Mouse (Mus musculus) regulatory T cell (primary cell): ENCODE results near the gene 1700001P01Rik.

Experiments used
- in situ Hi-C: fragments of 300-600 bp; cut with MboI, MseI; formaldehyde crosslinking; loops from one replicate; pipeline ENCODE4 v1.15.1; 2025; ENCODE audit warnings: high pct_unique_total_duplicates

Gene 1700001P01Rik

DNA sequence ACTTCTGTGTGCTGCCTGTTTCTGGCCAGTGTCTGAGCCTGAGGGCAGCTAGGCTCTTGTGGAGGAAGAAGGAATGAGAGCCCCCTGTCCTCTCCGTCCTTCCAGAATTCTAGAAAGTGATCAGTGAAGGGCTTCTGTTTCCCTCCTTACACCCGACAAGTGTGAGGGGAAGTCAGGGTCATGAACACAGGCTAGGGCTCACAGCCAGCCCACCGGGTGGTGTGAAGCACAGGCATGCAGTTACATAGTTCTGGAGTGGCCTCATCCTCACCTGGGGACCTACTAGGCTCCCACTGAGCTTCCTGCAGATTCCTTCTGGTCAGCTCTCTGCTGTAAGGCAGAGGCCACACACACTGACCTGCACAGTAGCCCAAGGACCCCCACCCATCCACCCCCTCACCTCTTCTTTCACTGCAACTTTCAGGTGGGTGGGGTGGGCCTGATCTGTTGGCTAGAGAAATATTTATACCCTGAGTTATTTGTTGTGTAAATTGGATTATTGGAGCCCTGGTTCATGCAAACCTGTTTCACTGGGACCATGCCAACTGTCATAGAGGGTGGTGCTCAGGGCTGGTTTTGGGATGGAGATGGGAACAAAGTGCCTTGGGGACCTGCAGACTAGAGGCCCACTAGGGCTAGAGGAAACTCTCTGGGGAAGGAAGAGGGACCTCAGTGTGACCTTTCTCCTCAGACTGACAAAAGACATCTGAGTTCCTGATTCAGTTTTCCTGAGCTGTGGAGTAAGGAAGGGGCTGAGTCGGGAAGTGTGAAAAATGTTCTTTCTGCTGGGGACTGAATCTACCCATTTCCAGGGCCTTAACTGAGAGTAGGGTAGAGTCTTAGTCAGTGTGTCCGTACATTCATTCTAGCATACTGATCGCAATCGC, 33.8 kb upstream of the 1700001P01Rik start:
- in situ Hi-C loops = no loop called here

DNA sequence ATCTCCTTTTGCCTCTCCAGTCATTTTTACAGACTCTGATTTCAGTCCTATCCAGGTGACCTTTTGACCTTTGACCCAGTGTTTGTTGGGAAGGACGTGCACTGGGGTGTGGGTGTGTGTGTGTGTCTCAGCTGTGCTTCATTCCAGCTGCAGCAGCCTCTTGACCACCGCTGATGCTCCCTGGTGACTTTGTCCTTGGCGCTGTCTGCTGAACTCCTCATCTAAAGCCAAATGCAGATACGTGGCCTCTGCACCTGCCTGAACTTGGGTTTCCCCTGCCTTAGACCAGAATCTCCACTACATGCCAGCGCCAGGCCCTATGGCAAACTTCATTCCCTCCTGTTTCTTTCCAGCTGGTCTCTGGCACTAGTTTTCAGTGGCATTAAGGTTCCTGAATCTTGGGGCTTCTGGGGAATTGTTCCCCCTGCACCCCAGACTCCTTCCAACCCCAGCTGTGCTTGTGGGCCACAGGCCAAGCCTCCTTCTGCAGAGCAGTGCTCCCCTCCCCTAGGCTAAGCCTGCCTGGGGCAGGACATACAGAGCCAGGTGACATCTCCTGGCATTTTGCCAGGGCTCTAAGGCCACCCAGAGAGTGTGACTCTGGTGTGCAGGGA, 33.0 kb upstream of the 1700001P01Rik start:
- in situ Hi-C loops = no loop called here

DNA sequence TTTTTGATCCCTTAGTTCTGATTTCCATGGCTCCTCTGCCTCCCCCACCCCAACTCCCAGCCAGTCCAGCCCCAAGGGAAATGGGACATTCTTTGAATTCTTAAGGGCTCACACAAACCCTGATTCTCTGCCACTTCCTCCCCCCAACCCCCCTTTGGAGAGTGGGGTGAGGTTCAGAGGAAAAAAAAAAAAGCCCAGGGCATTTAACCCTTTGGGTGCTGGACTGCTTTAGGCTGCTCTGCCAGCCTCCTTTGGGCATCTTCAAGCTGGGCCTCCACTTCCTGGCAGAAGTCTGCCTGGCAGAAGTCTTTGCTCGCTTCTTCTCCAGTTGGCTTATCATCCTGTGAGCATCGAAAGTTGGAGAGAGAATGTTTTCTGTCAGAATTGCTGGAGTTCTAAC, 32.4 kb upstream of the 1700001P01Rik start:
- in situ Hi-C loops = no loop called here

DNA sequence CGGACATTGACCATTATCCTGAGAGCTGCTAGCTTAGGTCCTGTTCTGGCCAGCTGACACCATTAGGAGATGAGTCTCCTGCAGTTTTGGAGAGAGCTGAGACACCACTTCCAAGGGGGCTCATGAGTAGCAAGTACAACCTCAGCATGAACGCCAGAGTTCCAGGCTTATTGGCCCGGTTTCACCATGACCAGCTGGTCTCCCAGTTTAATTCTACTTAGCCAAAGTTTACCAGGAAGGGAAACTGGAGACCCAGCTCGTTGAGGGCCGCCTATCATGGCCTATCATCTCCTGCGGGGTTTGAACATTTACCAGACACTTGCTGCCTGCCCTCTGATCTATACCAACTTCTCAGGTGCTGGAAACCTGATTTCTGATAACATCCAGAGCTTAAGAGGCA, 31.9 kb upstream of the 1700001P01Rik start:
- in situ Hi-C loops = no loop called here

DNA sequence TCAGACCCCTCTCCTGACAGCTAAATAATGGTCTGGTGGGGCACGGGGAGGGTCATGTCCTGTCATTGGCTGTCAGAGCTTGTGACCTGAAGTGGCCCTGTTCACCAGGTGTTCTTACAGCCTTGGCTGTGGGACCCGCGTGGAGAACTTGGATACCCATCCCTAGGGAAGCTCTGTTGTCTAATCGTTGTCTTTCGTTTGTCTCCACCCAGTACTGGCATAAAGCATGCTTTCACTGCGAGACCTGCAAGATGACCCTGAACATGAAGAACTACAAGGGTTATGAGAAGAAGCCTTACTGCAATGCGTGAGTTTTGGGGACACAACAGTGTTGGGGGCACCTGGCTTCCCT, 30.9 kb upstream of the 1700001P01Rik start:
- in situ Hi-C loops = no loop called here

DNA sequence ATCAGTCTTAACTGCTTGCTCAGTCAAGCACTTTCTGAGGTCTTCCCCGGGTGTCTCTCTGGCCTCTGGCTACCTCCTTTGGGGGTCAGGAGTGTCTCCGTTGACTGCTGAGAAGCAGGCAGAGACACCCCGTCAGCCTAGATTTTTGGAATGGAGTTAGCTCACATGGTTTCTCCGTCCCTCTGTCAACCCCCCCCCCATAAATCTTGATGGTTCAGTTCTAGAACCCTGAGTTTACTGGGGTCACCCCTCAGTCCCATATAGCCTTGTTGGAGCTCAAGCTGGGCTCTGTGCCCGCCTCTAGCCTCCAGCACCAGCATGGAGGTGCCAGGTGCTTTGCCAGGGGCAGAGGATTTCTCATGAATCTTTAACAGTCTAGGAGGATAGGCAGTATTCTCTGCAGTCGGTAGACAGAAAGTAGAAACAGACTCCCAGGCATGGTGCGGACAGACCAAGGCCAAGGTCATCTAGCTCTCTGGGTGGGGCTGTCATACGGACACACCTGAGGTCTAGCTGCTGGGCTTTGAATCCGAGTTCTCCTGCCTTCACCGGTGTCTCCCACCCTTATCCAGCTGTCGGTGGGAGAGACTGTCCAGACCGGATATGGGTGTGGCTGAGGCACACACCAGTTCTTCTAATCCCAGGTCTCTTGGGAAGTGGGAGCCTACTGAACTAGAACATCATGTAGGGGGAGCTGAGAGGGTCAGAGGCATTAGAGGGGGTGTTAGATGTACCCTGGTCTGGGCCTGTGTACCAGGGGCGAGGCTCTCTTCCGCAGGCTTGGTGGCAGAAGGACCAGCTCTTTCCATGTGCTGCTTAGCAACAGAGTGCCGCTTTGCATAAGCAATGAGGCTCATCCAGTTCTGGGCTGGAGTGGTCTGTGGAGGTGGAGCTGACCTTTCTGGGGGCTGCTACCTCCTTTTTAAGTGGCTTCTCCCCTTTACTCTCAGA, 30.2 kb upstream of the 1700001P01Rik start:
- in situ Hi-C loops = no loop called here

DNA sequence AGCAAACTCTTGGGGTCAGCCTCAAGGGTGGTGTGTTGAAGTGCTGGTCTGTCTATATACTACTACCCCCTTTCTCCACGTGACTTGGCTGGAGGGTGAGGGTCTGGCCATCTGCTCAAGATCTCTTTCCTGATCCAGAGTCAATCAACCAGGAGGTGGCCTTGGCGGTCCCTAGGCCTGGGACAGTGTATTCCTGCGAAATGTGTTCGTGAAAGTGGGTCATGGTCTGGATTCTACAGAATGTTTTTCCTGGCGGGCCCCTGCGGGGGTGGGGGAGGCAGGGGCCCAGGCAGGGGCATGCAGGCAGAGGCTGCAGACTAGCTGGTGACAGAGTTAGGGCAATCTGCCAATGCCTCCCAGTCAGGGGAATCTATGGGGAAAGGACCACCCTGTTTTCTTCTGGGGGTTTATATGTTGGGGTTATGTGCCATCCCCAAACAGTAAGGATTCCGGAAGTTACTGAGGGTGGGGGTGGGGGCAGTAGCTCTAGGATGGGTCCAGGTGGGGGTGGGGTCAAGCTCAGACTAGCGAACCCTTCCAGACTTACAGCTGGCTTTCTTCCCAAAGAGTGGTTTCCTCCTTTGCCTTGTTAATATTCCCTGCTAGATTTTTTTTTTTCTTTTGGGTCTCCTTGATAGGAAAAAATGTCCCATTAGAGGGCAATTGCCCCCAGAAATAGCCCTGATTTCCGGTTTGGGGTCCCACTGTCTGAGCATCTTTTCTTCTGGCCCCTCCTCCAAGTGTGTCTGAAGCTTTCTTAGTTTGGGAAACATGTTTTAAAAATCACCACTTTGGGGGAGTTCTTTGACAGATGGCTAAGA, 29.3 kb upstream of the 1700001P01Rik start:
- in situ Hi-C loops = loop anchor here (5.0 kb wide), 1 partner anchor 37 kb away; the partner anchor contains the start of gene B230217C12Rik

DNA sequence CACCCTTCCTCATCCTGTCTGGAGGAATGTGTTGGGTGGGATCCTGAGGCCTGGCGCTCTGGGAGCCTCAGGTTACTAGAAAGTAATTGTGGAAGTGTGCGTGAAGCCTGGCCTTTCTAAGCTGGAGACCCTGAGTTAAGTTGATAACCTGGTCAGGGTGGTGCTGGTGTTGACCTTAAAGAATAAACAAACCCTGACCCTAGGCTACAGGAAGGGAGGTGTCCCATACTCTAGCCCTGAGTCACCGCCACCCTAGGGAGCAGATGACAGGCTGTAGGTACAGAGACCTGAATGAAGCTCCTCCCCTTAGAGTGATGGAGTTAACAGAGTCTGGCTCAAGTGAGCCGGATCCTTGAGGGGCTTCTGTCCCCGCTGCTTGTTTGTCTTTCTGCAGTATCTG, 28.1 kb upstream of the 1700001P01Rik start:
- in situ Hi-C loops = loop anchor here (5.0 kb wide), 1 partner anchor 38 kb away; the partner anchor contains the start of gene B230217C12Rik

DNA sequence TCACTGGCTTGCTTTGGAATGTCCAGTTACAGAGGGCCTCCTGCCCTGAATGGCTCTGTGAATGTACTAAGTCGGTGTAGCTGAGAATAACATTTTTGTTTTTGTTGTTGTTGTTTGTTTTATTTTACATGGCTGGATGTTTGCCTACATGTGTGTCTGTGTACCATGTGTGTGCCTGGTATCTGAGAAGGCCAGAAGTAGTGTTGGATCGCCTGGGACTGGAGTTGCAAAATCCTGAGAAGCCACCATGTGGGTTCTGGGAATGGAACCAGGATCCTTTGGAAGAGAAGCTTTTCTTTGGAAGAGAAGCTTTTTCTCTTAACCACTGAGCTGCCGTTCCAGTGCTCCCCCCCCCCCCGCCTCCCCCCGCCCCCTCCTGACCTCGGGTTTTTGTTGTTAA, 26.8 kb upstream of the 1700001P01Rik start:
- in situ Hi-C loops = loop anchor here (5.0 kb wide), 1 partner anchor 40 kb away; the partner anchor contains the start of gene B230217C12Rik

DNA sequence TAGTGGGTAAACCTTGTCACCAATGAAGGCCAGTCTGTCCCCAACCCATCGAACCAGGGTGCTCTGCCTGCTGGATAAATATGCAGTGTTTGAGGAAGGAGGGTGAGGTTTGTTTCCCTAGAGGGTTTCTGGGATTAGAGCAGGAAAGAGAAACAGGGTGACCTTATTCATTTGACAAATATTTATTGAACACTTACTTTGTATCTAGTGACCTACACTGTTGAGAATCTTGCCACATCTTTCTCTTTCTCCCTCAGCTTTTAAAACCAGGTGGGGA, 26.4 kb upstream of the 1700001P01Rik start:
- in situ Hi-C loops = loop anchor here (5.0 kb wide), 1 partner anchor 40 kb away; the partner anchor contains the start of gene B230217C12Rik

DNA sequence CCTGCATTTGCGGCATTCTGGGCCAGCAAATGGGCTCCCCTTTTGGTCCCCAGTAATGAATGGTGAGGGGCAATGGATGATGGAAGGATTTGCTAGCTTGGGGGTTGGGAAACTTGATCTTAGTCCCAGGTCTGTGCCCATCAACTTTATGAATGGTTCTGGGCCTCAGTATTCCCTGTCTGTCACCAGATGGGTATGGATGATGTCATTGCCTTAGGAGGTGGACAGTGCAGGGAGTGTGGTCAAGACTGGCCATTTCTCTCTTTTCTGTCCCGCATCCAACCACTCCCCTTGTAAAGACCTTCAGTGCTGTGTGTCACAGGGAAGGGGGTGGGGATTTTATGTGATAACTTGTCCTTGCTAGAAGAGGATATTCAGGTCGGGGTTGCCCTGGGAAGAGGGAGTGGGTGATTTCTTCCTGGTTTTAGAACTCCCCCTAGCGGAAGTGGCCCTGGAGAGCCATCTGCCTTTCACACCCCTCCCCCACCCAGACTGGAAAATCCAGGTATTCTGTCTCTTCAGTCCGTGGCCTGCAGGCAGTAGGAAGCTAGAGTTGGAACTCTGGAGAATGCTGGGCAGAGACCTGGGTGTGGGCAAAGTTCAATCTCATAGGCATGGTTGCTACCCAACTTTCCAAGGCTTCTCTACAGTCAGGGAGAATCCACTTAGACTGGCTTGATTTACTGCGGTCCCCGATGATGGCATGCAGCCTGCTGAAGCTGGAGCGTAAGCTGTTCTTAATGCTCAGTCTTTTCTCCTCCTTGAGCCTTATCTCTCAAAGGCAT, 25.9 kb upstream of the 1700001P01Rik start:
- in situ Hi-C loops = loop anchor here (5.0 kb wide), 1 partner anchor 41 kb away; the partner anchor contains the start of gene B230217C12Rik

DNA sequence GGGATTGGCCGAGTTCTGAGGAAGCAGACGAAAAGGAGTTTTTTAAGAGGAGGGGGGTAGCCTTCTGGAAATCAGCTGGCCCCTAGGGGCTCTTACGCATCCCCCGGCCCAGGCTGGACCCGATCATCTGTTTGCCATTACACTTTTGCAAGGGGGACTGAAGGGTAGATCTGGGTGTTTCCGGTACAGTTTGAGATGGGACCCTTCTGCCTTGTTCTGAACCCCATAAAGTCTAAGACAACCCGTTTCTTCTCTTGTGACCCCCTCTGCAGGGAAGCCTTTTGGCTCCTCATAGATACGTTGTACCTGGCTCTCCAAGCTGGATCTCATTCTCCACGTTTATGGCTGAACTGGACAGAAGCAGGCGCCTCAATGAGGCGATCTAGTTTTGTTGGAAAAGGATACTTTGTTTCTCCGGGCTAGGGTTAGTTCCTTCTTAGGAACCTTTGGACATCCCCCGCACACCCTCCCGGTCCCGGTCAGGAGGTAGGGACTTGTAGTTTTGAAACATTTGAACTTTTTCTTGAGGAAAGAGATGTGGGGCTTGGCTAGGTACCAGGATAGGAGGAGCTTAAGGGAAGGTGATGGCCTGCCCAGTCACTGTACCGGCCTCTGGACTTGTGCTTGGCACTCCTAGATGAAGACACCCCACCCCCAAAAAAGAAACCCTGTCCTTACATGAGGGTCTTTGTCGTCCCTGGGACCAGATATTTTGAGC, 25.1 kb upstream of the 1700001P01Rik start:
- in situ Hi-C loops = loop anchor here (5.0 kb wide), 1 partner anchor 41 kb away; the partner anchor contains the start of gene B230217C12Rik

DNA sequence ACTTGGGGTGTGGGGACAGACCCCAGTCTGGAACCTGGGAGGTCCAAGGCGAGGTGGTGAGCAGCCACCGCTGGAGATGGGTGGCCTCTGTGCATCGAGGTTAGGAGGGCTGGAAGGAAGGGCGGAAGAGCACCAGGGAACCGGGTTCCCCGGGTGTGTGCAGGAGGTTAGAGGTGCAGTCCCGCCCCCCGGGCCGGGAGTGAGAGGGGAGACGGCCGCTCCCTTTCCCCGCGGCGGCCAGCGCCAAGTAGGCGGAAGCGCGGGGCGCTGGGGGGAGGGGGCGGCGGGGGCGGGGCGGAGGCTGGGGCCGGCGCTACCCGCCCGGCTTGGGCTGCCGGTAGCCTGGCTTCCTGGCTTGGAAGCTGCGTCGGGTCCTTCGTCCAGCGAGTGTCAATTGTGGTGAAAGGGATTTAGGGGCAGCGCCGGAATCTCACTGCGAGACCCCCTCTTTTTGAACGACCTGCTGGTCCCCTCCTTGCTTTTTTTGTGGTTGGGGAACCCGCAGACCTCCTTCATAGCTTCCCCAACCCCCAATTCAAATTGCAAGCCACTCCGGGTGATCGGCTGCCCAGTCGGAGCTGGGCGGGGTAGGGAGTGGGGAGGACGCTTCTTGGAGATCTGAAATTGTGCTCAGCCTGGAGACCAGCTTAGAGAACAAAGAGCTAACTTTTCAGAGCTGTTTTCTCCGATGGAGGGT, 24.4 kb upstream of the 1700001P01Rik start:
- in situ Hi-C loops = loop anchor here (5.0 to 25.0 kb wide), 3 partner anchors 42 to 187 kb away; partner anchors contain the start of genes Arl5c, B230217C12Rik, Pip4k2b and Plxdc1

DNA sequence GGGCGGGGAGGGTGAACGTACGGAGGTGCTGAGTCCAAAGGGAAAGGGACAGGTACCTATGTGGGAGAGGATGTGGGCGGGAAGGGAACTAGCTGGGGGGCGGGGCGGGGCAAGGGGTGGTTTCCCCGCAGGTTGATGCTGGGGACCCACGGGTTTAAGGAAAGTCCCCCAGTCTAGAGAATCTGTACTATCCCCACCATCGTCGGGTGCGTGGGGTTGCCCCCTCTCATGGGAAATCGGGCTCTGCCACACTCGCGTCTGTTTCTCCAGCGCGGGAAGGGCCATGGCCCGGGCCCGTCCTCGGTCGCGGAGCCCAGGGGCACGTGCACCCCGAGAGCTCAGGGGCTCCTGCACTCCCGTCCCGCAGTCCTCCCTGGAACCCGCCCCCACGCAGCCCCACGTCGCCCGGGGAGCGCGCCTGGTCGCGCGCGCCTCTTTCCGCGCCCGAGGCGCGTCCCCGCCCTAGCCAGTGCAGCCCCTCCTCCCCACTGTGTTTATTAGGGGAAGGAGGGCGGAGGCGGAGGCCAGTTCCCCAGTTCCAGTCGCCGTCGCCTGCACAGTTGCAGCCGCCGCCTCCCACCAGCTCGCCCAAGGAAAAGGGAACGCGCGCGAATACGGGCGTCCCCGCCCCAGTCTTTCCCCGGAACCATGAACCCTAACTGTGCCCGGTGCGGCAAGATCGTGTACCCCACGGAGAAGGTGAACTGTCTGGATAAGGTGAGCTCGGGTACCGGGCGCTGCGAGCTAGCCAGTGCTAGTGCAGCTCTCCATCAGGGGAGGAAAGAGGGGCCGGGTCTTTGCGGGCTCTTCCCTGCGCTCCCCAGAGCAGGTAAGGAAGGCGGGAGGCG, 23.7 kb upstream of the 1700001P01Rik start:
- in situ Hi-C loops = loop anchor here (5.0 to 25.0 kb wide), 2 partner anchors 57 to 188 kb away; partner anchors contain the start of genes Arl5c, Pip4k2b and Plxdc1

DNA sequence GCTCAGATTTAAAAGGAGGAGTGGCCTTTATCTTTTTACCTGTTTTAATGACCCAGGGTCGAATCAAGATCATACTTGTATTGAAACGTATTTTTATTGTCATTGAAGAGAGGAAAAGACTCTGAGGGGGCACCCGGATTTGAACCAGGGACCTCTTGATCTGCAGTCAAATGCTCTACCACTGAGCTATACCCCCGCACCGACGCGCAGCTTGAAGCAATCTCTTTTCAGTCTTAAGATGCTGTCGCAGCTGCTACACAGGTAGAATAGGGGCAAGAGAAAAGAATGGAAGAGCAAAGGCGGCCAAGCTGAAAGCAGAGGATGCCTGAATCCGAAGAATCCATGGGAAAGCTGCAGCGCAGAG, 23.0 kb upstream of the 1700001P01Rik start, which contains the start of gene Lasp1:
Gene Lasp1, plus strand, starts transcription at position 219 of the 364 bp plus-strand sequence.
- in situ Hi-C loops = loop anchor here (5.0 to 25.0 kb wide), 2 partner anchors 56 to 189 kb away; partner anchors contain the start of genes Arl5c, Pip4k2b and Plxdc1

DNA sequence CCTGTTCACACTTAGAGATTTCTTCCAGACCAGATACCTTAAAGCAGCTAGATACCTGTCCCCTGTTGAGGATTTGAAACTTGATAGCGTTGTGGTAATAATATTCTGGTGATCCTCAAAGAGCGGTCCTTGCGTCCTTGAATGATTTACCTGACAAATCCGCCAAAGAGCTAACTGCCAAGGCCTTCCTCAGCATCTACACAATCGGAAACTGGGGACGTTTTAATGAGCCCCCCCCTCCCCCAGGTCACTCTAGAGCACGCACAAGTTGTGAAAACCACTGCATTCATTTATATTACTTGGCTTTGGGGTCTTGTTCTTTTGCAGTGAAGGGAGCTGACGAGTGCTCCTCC, 22.3 kb upstream of the 1700001P01Rik start:
- in situ Hi-C loops = loop anchor here (5.0 to 25.0 kb wide), 2 partner anchors 56 to 189 kb away; partner anchors contain the start of genes Arl5c, Pip4k2b and Plxdc1

DNA sequence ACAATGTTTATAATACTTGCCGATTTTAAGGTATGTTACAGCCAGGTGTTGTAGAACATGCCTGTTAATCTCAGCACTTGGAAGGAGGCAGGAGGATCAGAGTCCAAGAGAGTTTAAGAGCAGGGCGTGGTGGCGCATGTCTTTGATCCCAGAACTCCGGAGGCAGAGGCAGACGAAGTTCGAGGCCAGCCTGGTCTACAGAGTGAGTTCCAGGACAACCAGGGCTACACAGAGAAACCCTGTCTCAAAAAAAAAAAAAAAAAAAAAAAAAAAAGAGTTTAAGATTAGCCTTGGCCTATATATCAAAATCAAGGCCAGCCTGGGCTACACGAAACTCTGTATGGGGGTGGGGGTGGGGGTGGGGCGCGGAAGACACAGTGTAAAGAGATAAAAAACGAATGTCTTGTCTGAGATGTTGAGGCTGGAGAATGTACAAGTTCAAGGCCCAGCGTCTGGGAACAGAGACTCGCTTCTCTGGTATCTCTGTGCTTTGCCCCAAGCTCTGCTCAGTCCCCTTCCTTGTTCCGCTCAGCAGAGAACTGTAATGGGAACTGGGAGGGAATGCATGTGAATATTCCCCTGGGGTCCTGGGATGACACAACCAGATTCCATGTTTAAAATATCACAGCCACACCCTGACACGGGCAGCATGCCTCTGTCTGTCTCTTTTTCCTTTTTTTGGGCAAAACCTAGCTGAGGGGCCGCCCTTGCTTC, 21.8 kb upstream of the 1700001P01Rik start:
- in situ Hi-C loops = loop anchor here (5.0 to 25.0 kb wide), 2 partner anchors 55 to 190 kb away; partner anchors contain the start of genes Arl5c, Pip4k2b and Plxdc1
